ENCODE assay signal across 10 mouse cellular contexts in genomic region chr2:45104511-45105055, GRCm38 (mm10). TPM values are rescaled to one million over a fixed set of nuclear protein-coding genes. Genes with fewer than 3 reads are reported as not detected.
DNase-seq lines count a peak whose midpoint lies in the region; ATAC-seq and TF ChIP-seq lines count a peak whose summit lies in the region.
"Had no signal": no experiment of that assay in that cellular context is flagged by ENCODE, and none has a peak within 500 bp of the region (broad histone marks: within the 10 kb centered on the region; RNA-seq: fewer than 3 reads in every experiment).

No protein-coding gene starts in this region.

- H3K4me3 ChIP-seq in heart, embryonic 11.5 days (ENCODE audit: low read depth, low read length), result no peak overlapping the region
- H3K4me3 ChIP-seq in testis, adult 2 months (ENCODE audit: control insufficient read depth, low read depth, low read length), result no peak overlapping the region
- H3K4me3 ChIP-seq in liver, embryonic 13.5 days (replicated peaks), result no peak overlapping the region
- no peak overlapping the region for H3K4me3 ChIP-seq in stomach, postnatal 0 days (ENCODE audit: low read depth, low read length)

- peaks cover 68% of the 10 kb centered on the region for H3K4me1 ChIP-seq in heart, embryonic 11.5 days (ENCODE audit: control insufficient read depth, insufficient read depth, low read length)
- peaks cover 2% of the 10 kb centered on the region for H3K4me1 ChIP-seq in testis, adult 2 months (ENCODE audit: control insufficient read depth, insufficient read depth, low read length)
- peaks cover 93% of the 10 kb centered on the region for H3K4me1 ChIP-seq in liver, embryonic 13.5 days (replicated peaks)
- H3K4me1 ChIP-seq in stomach, postnatal 0 days (replicated peaks; ENCODE audit: control insufficient read depth, insufficient read depth), result no peaks in the 10 kb centered on the region; the same call in 1 of the 2 replicates

- DNase-seq in heart, postnatal 36 days, result no peak
- no peak for DNase-seq in testis, postnatal 10 days (ENCODE audit: low spot score)
- DNase-seq in liver, embryonic 13.5 days, result no peak
- DNase-seq in stomach, postnatal 0 days (ENCODE audit: low spot score), result no peak
- no peak for DNase-seq in spleen, postnatal 4 days (ENCODE audit: low spot score in 2 of 2)
- DNase-seq: adrenal gland, postnatal 14 days; right cerebral cortex, postnatal 25 days had no signal

- 37% methylated on average over 7 of the region's 7 CpGs for WGBS in heart, embryonic 11.5 days (ENCODE audit: insufficient replicate concordance)
- 54% methylated on average over 7 of the region's 7 CpGs for WGBS in liver, embryonic 13.5 days (ENCODE audit: insufficient replicate concordance)
- 35% methylated on average over 7 of the region's 7 CpGs for WGBS in stomach, postnatal 0 days

- H3K27me3 ChIP-seq in heart, embryonic 11.5 days (ENCODE audit: control insufficient read depth, insufficient read depth, low read length), result no peaks in the 10 kb centered on the region
- peaks cover 2% of the 10 kb centered on the region; the same call in 1 of the 2 replicates for H3K27me3 ChIP-seq in testis, adult 2 months (ENCODE audit: control insufficient read depth, insufficient read depth, low read length)
- H3K27me3 ChIP-seq in liver, embryonic 13.5 days, result 0 out of 2 replicates have a peak, but pooled peaks cover 3% of the 10 kb centered on the region
- H3K27me3 ChIP-seq in stomach, postnatal 0 days (ENCODE audit: control insufficient read depth, insufficient read depth, low read length), result 0 out of 2 replicates have a peak, but pooled peaks cover 3% of the 10 kb centered on the region

- no peak for TF ChIP-seq POLR2A in testis, adult 2 months (IDR thresholded peaks at IDR 0.05; ENCODE audit: control insufficient read depth, low read depth, low read length)

- no peak overlapping the region for H3K27ac ChIP-seq in heart, embryonic 11.5 days (ENCODE audit: low read depth, low read length)
- peak overlapping the region; percentile 57; the same call in 1 of the 2 replicates for H3K27ac ChIP-seq in testis, adult 2 months (ENCODE audit: control insufficient read depth, insufficient read depth, low read depth, low read length)
- H3K27ac ChIP-seq in liver, embryonic 13.5 days, result peak overlapping the region; percentile 20
- H3K27ac ChIP-seq in stomach, postnatal 0 days (replicated peaks), result peak overlapping the region; percentile 36

- H3K9ac ChIP-seq in heart, embryonic 11.5 days (ENCODE audit: low read depth, low read length), result no peak overlapping the region
- H3K9ac ChIP-seq in liver, embryonic 13.5 days, result no peak overlapping the region
- H3K9ac ChIP-seq in stomach, postnatal 0 days (ENCODE audit: low read length), result no peak overlapping the region; the same call in 1 of the 2 replicates

- no peak for TF ChIP-seq CTCF in testis, adult 2 months (IDR thresholded peaks at IDR 0.05; ENCODE audit: control insufficient read depth, insufficient read depth, insufficient replicate concordance, low read depth, low read length)
- TF ChIP-seq CTCF in stomach, postnatal 0 days (IDR thresholded peaks at IDR 0.05; ENCODE audit: low read depth), result 0 out of 2 replicates have a peak, but pooled peaks have one; percentile 7

- H3K9me3 ChIP-seq in heart, embryonic 11.5 days (replicated peaks; ENCODE audit: control insufficient read depth, low read length), result no peaks in the 10 kb centered on the region
- no peaks in the 10 kb centered on the region for H3K9me3 ChIP-seq in liver, embryonic 13.5 days (replicated peaks)
- H3K9me3 ChIP-seq in stomach, postnatal 0 days (ENCODE audit: control insufficient read depth, low read length), result no peaks in the 10 kb centered on the region

- peak overlapping the region; percentile 11; the same call in 1 of the 2 replicates for H3K4me2 ChIP-seq in heart, embryonic 11.5 days
- H3K4me2 ChIP-seq in liver, embryonic 13.5 days, result no peak overlapping the region; the same call in 1 of the 2 replicates
- peak overlapping the region; percentile 69 for H3K4me2 ChIP-seq in stomach, postnatal 0 days (replicated peaks; ENCODE audit: low read depth)

- intact Hi-C loops in heart, postnatal 36 days (cut with DNase I), result loop anchor here (5.0 kb wide), 2 partner anchors 82 to 117 kb away; no protein-coding TSS in a partner anchor

- H3K36me3 ChIP-seq in heart, embryonic 11.5 days (ENCODE audit: control insufficient read depth, insufficient read depth, low read length), result no peaks in the 10 kb centered on the region
- H3K36me3 ChIP-seq in testis, adult 2 months (ENCODE audit: control insufficient read depth, insufficient read depth, low read length), result no peaks in the 10 kb centered on the region
- H3K36me3 ChIP-seq in liver, embryonic 13.5 days, result peaks cover 16% of the 10 kb centered on the region
- no peaks in the 10 kb centered on the region for H3K36me3 ChIP-seq in stomach, postnatal 0 days (ENCODE audit: control insufficient read depth, insufficient read depth, low read length)

- TF ChIP-seq EP300 in stomach, postnatal 0 days (optimal IDR thresholded peaks at IDR 0.05), result no peak

- ATAC-seq in heart, embryonic 11.5 days (replicated peaks; ENCODE audit: insufficient number of reproducible peaks, low FRiP score, low TSS enrichment), result no peak
- no peak for ATAC-seq in liver, embryonic 13.5 days (ENCODE audit: low read depth)
- no peak for ATAC-seq in stomach, postnatal 0 days (ENCODE audit: low FRiP score, low TSS enrichment)
- no peak for ATAC-seq in cerebellum, adult (ENCODE audit: insufficient number of reproducible peaks, low FRiP score, low TSS enrichment)

RNA-seq across cellular contexts. Expression of gene Zeb2, which starts 12.6 kb away (rescaled TPM):
- polyA plus RNA-seq in heart, embryonic 11.5 days (2014; fragmentation: Nextera tagmentation; extraction: Ambion mirVana), result 27.2 and 27.5 TPM in 2 replicates
- total RNA-seq in heart, postnatal 36 days (2021), result 10 to 100 TPM; 53.1 to 54.2 TPM
- 3.2 and 4.2 TPM in 2 replicates for polyA plus RNA-seq in testis, adult 2 months (2012; rRNA removed)
- polyA plus RNA-seq in liver, embryonic 13.5 days (2015; fragmentation: Nextera tagmentation; extraction: Ambion mirVana), result 10.1 and 14.1 TPM in 2 replicates
- polyA plus RNA-seq in stomach, postnatal 0 days (2015; fragmentation: Nextera tagmentation; extraction: Ambion mirVana), result 13.5 and 14.4 TPM in 2 replicates
